Mouse (Mus musculus) C2C12 (cell line): ENCODE results near the gene Trib2. TPM values are rescaled to one million over a fixed set of nuclear protein-coding genes. Genes with fewer than 3 reads are reported as not detected.

Source experiments
- H3K27me3 ChIP-seq: one replicate; pipeline ENCODE4 v1.6.1; 2011; ENCODE audit not compliant: control insufficient read depth, insufficient read depth, insufficient read length
- H3K36me3 ChIP-seq: one replicate; pipeline ENCODE4 v1.6.1; 2011; ENCODE audit not compliant: control insufficient read depth, insufficient read depth
- H3K4me3 ChIP-seq: one replicate; pipeline ENCODE4 v1.5.1; 2011; ENCODE audit warnings: mild to moderate bottlenecking, control low read depth; ENCODE audit not compliant: poor library complexity, insufficient read depth, severe bottlenecking
- H3K79me2 ChIP-seq: one replicate; pipeline ENCODE4 v1.6.1; 2011; ENCODE audit not compliant: control insufficient read depth, insufficient read depth
- H3K79me3 ChIP-seq: one replicate; pipeline ENCODE4 v1.6.1; 2011; ENCODE audit warnings: low read depth, control low read depth
- H3ac ChIP-seq: one replicate; pipeline ENCODE3; 2011; ENCODE audit warnings: low read depth; ENCODE audit not compliant: control insufficient read depth, insufficient read length
- CEBPB ChIP-seq: IDR thresholded peaks from one replicate; pipeline ENCODE4 v1.6.1; 2011; ENCODE audit warnings: low read depth, mild to moderate bottlenecking, control low read depth, moderate library complexity
- CTCF ChIP-seq: IDR thresholded peaks from one replicate; pipeline ENCODE4 v1.5.1; 2011; ENCODE audit not compliant: control insufficient read depth, insufficient read depth, insufficient read length
- FOSL1 ChIP-seq: IDR thresholded peaks from one replicate; pipeline ENCODE4 v1.8.0; 2011; ENCODE audit warnings: mild to moderate bottlenecking, low read length; ENCODE audit not compliant: poor library complexity, insufficient read depth, severe bottlenecking
- MAX ChIP-seq: IDR thresholded peaks from one replicate; pipeline ENCODE4 v1.6.1; 2011; ENCODE audit warnings: mild to moderate bottlenecking, control low read depth
- MYOD1 ChIP-seq: IDR thresholded peaks from one replicate; pipeline ENCODE4 v1.6.1; 2011; ENCODE audit warnings: low read depth; ENCODE audit not compliant: control insufficient read depth, insufficient read length
- MYOG ChIP-seq: IDR thresholded peaks from one replicate; pipeline ENCODE4 v1.6.1; 2011; ENCODE audit not compliant: control insufficient read depth, insufficient read length; ENCODE audit errors: extremely low read depth
- USF1 ChIP-seq: IDR thresholded peaks from one replicate; pipeline ENCODE4 v1.6.1; 2011; ENCODE audit warnings: low read depth, mild to moderate bottlenecking, control low read depth, moderate library complexity
- polyA plus RNA-seq: library from polyadenylated mRNA; unstranded; fragments of >200 nt; fragmentation: generic; extraction: Trizol; gene quantifications from one replicate; pipeline ENCODE4 v1.2.1, GENCODE M21; 2012; ENCODE audit warnings: missing spikeins

The Trib2 gene
- polyA plus RNA-seq, 1 experiment: 1.8 TPM

DNA sequence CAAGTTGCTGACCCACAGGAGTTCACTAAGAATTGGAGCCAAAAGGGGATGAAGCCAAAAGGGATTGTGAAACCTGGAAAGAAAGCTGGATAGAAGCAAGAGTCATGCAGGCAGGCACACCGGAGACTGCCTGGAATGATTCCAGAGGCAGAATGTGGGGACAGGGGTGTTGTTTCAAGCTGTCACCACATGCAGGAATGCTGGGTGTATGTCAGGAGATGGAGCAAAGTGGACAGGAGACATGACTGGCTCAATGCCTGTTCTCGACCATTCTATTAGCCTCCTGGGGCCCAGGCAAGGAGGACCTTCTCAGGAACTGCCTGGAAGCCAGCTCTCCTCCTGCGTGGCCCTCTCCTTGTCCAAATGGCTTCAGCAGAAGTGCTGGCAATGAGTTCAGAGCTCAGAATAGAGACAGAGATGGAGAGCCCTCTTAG, 33.2 kb upstream of the Trib2 start:
- Histone ChIP-seq H3K27me3 (no peaks in the 10 kb centered on the region), H3K79me2 (no peaks in the 10 kb centered on the region)

DNA sequence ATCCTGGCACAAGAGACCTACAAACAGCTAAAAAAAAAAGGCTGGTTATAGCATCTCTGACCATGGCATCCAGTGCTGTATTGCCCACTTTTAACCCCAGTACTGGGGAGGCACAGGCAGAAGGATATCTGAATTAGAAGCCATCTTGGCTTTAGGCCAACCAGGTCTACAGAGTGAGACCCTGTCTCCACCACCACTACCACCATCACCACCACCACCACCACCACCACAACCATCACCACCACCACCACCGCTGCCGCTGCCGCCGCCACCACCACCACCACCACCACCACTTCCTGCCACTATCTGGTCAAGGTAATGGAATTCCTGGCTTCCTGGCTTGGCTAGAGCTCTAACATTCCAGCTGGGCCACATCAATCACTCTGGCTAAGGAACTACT, 31.7 kb upstream of the Trib2 start:
- TF ChIP-seq FOSL1 (no peak), USF1 (no peak), MYOD1 (no peak), CTCF (no peak), MAX (no peak), CEBPB (no peak), MYOG (no peak)
- no peaks in the 10 kb centered on the region for H3K36me3 ChIP-seq

More for the DNA sequence above, 33.2 kb upstream of the Trib2 start:
- Histone ChIP-seq H3K36me3 (no peaks in the 10 kb centered on the region), H3ac (no peak overlapping the region), H3K79me3 (no peaks in the 10 kb centered on the region), H3K4me3 (no peak overlapping the region)
- TF ChIP-seq FOSL1 (no peak), USF1 (no peak), CEBPB (peak; percentile 37)

GRCm38 (mm10) chr12:15844701-15845100, 28.0 kb upstream of the Trib2 start:
- Histone ChIP-seq H3K27me3 (no peaks in the 10 kb centered on the region), H3ac (no peak overlapping the region), H3K79me3 (no peaks in the 10 kb centered on the region), H3K36me3 (no peaks in the 10 kb centered on the region), H3K79me2 (no peaks in the 10 kb centered on the region), H3K4me3 (no peak overlapping the region)
- TF ChIP-seq CEBPB (no peak), FOSL1 (no peak), MYOD1 (no peak), CTCF (no peak), MAX (no peak), MYOG (no peak), USF1 (no peak)

More for the DNA sequence above, 31.7 kb upstream of the Trib2 start:
- no peak overlapping the region for H3K4me3 ChIP-seq
- no peaks in the 10 kb centered on the region for H3K79me2 ChIP-seq
- H3K27me3 ChIP-seq: no peaks in the 10 kb centered on the region
- H3ac ChIP-seq: no peak overlapping the region
- H3K79me3 ChIP-seq: no peaks in the 10 kb centered on the region

DNA sequence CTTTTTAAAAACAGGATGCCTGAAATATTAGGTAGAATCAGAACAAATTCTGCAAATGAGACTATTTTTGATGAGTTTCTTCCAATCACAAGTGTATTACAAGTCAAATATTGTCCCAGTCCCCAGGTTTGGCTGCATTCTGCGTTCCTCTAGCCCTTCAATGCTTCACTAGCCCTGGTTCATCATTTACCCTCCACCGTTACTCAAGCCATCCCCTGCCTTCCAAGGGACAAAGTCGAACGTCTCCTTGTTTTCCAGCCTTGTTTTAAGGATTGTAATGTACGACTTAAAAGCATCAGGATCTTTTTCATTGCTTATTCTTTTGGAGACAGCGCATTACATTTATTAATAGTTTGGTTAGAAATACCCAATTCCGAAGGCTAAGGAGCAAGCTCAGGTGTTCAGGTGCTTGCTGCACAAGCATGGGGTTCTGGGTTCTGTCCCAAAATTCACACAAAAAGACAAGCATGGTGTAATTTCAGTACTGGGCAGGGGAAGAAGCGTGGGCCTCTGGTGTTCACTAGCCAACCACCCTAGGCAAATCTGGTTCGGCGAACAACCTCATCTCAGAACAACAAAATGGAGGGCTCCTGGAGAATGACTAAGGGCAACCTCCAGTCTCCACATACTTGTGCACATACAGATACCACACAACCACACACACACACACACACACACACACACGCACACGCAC, 24.3 kb upstream of the Trib2 start:
- H3K36me3 ChIP-seq: no peaks in the 10 kb centered on the region
- no peaks in the 10 kb centered on the region for H3K79me2 ChIP-seq
- no peak overlapping the region for H3ac ChIP-seq
- no peak for TF ChIP-seq FOSL1
- no peak for TF ChIP-seq MAX
- no peak for TF ChIP-seq CEBPB
- no peak for TF ChIP-seq USF1
- TF ChIP-seq CTCF: no peak
- no peak for TF ChIP-seq MYOD1
- TF ChIP-seq MYOG: no peak
- H3K79me3 ChIP-seq: no peaks in the 10 kb centered on the region
- no peak overlapping the region for H3K4me3 ChIP-seq
- H3K27me3 ChIP-seq: no peaks in the 10 kb centered on the region

DNA sequence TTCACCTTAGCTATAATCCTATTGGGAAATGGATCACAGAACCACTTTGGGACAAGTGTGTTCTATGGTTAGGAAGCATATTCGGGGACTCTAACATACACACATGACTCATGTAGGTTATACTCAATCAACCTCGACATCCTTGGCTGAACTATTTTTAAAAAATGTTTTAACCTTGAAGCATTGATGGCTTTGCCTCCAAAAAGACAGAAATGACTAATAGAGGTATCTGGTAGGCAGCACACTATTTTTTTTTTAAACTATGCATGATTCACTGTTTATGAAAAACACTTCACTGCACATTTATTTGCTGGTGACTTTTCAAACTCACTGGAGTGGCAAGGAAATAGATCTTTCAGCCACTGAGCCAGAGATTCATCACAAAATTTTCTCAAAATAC, 21.5 kb upstream of the Trib2 start:
- Histone ChIP-seq H3ac (no peak overlapping the region), H3K79me3 (no peaks in the 10 kb centered on the region), H3K4me3 (no peak overlapping the region), H3K79me2 (no peaks in the 10 kb centered on the region), H3K27me3 (no peaks in the 10 kb centered on the region), H3K36me3 (no peaks in the 10 kb centered on the region)
- TF ChIP-seq MYOD1: no peak

DNA sequence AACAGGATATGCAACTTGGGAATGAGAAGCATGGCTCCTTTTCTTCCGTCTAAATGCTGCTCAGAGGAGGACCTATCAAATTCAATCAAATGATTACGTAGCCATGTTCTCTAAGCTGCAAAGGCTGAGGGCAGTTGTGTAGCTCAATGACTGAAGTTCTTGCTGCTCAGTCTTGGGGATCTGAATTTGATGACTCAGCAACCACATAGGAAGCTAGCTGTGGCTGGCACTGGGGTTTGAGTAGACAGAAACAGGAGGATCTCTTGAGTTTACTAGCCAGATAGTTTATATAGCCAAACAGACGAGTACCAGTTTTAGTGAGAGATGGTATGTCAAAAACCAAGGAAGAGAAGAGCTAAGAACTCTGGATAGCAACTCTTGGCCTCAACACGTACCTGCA, 20.8 kb upstream of the Trib2 start:
- TF ChIP-seq USF1 (no peak), CTCF (no peak), MAX (no peak), CEBPB (no peak), FOSL1 (no peak), MYOG (no peak), MYOD1 (no peak)
- Histone ChIP-seq H3K36me3 (no peaks in the 10 kb centered on the region), H3ac (no peak overlapping the region)

More for the DNA sequence above, 20.8 kb upstream of the Trib2 start:
- Histone ChIP-seq H3K27me3 (no peaks in the 10 kb centered on the region), H3K4me3 (no peak overlapping the region), H3K79me3 (no peaks in the 10 kb centered on the region), H3K79me2 (no peaks in the 10 kb centered on the region)
